Mouse (Mus musculus): ENCODE measurements at regions not wholly inside any gene's neighbourhood (a gene's known extent, or its start where the extent isn't known, plus 50 kb on each side); places are given as distances from the start of the nearest gene placed in this dataset.

- no peak for TF ChIP-seq CTCF (IDR thresholded peaks at IDR 0.05; ENCODE audit: borderline replicate concordance, extremely low read depth, insufficient read depth, insufficient read length)
- no peak for TF ChIP-seq POLR2A (IDR thresholded peaks at IDR 0.05; ENCODE audit: borderline replicate concordance, extremely low read depth, insufficient read depth, insufficient read length, poor library complexity, severe bottlenecking)
Measured at GRCm38 (mm10) chr9:32936462-32936861, 300.4 kb downstream of the Ets1 start.

All from brain, embryonic 14.5 days (tissue).